Mouse (Mus musculus) left cerebral cortex, postnatal 36 days (tissue): Measurements from ENCODE around the gene Cyb5rl. TPM values are rescaled to one million over a fixed set of nuclear protein-coding genes. Genes with fewer than 3 reads are reported as not detected.
"Not testable (repeated sequence)": the region's sequence is repeated elsewhere in the genome, so short reads cannot be mapped to it uniquely, and the experiment has no call there.

Experiments used
- DNase-seq, 2 experiments: peaks; one replicate each; pipeline ENCODE4 v3.0.0; 2021 to 2022; ENCODE audit warnings: low spot score in 2 of 2, mixed read lengths in 1 of 2
- intact Hi-C: fragments of 180-260 bp; cut with DNase I; formaldehyde crosslinking; loops from one replicate; pipeline ENCODE4 v1.15.1; 2025
- total RNA-seq, 2 experiments: library from RNA; stranded (reverse); gene quantifications; 2 replicates each; pipeline ENCODE4 v1.2.3; 2021

Gene Cyb5rl
- total RNA-seq, 2 experiments from 2014 or later = 4.7 to 7.4 TPM

GRCm38 (mm10) chr4:107098791-107099525 is 32.2 kb downstream of the Cyb5rl start:
- no peak for DNase-seq
- intact Hi-C loops = no loop called here

DNA sequence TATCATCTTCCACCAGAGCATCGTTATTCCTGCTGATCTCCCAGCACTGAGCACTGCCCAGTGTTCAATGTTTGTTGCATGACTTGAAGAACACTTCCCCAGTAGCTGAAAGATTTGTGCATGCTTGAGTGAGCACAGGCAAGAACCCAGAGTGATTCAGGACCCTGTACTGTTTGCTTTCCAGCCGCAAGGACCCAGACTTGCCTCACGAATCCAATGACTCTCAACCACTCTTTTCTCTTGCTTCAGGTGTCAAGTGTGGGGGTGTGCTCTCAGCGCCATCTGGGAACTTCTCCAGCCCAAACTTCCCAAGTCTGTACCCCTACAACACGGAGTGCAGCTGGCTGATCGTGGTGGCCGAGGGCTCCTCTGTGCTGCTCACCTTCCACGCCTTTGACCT is 35.4 kb downstream of the Cyb5rl start:
- intact Hi-C loops = no loop called here

GRCm38 (mm10) chr4:107106777-107107176 is 40.0 kb downstream of the Cyb5rl start:
- no peak for DNase-seq
- intact Hi-C loops = no loop called here

More for the DNA sequence above, 35.4 kb downstream of the Cyb5rl start:
- no peak for DNase-seq

GRCm38 (mm10) chr4:107108291-107108731 is 41.5 kb downstream of the Cyb5rl start:
- DNase-seq = peak in 1 of 2 experiments; percentile 20

DNA sequence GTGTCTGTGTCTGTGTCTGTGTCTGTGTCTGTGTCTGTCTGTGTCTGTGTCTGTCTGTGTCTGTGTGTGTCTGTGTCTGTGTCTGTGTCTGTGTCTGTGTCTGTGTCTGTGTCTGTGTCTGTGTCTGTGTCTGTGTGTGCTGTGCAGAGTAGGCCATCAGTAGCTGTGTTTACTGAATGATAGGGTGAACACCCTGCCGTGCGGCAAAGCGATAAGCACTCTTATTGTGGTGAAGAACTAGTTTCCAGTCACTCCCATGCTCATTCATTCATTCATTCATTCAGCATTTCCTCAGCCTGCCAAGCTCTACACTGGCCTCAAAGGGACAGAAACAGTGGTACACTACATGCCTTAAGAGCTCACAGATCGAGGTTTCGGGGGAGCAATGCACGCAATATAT is 42.4 kb downstream of the Cyb5rl start:
- intact Hi-C loops, DNase-seq: not testable (repeated sequence)

More at GRCm38 (mm10) chr4:107108291-107108731, 41.5 kb downstream of the Cyb5rl start:
- intact Hi-C loops = no loop called here

DNA sequence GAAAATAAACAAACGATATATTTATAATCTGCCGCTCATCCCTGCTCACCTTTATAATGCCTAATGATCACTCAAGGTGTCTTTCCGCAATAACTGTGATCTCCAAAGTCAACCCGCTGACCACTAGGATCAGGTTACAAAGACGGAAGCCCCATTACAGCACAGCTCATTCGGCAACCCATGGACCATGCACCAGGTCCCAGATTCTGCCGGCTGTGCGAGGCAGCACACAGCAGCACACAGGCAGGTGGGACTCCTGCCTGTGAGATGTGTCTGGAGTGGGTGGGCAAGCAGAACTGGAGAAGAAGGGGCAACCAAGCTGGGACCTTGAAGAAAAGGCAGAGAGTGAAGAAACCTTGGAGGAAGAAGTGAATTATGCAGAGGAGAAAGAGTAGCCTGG is 47.5 kb downstream of the Cyb5rl start:
- intact Hi-C loops = no loop called here
- no peak for DNase-seq

- intact Hi-C loops = no loop called here
Measured at GRCm38 (mm10) chr4:107117741-107118385, 51.1 kb downstream of the Cyb5rl start.

GRCm38 (mm10) chr4:107119056-107119455 is 52.3 kb downstream of the Cyb5rl start:
- intact Hi-C loops = no loop called here

More at GRCm38 (mm10) chr4:107117741-107118385, 51.1 kb downstream of the Cyb5rl start:
- DNase-seq = no peak

GRCm38 (mm10) chr4:107120676-107121075 is 53.9 kb downstream of the Cyb5rl start:
- intact Hi-C loops = no loop called here
- DNase-seq = no peak

More at GRCm38 (mm10) chr4:107119056-107119455, 52.3 kb downstream of the Cyb5rl start:
- DNase-seq = no peak

DNA sequence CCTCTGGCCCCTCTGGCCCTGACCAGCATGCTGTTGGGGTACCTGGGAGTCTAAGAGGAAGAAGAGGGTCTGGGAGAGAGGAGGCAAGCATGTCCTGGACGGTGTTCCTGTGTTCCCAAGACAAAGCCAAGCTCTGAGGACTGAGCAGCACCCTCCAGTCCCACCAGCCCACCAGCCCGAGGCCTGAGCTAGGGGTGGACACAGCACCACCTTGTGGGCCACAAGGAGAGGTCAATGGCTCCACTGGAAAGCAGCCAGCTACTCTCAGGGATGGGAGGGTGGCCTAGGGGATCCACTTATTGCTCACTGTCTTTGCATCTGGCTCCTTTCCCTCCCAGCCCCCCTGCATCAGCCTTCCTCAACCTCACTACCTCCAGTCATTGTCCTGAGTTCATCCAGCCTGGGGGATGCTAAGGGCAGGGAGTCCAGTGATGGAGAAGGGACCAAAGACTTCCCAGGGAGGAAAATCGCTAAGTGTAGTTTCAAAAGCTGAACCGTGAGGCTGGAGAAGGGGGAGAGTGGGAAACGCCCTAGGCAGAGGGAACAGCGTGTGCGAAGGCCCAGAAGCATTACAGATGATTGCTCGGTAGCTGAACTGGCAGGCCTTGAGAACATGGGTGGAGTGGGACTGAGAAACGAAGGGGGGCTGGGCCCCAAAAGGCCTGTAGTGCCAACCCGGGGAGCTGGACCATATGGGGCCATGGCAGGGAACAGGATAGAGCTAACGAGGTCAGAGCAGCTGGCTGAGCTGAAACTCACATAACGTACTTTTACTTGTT is 54.6 kb downstream of the Cyb5rl start:
- no peak for DNase-seq
- intact Hi-C loops = no loop called here

GRCm38 (mm10) chr4:107124376-107124775 is 57.6 kb downstream of the Cyb5rl start:
- intact Hi-C loops = no loop called here
- DNase-seq = peak in 1 of 2 experiments; percentile 19

DNA sequence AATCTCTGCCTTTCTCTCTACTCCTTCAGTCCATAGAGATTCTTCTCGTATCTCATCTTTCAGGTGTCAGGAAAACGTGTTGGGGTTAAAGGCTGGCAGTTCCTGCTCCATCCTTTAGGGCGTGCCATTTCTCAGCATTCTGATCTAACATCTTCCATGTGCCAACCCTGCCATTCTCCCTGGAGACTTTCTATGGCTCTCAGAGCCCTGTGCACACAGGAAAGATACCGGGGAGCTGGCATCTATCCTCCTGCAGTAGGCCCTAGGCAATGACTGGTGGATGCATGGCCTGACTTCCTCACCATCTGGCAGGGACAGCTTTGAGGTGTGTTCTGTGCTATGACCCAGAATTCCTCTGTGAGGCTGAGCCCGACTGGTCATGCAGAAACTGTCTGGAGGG is 58.3 kb downstream of the Cyb5rl start:
- intact Hi-C loops = no loop called here
- DNase-seq = no peak

DNA sequence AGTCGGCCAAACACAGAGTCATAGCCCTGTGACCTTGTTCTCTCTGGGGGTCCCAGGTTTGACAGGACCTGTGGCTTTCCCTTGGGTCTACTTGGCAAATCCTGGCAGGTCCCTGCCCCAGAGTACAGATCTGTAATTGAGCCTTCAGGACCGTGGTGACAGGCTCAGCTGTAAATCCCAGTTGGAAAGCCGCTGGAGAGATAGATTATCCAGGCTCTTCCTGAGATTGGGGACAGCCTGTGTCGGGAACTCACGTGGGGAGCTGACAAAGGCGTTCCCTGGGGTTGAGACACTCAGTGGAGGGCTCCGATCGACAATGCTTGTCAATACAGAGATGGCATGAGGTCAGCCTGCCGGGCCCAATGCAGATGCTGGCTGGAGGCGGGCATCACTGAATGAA is 59.6 kb downstream of the Cyb5rl start:
- intact Hi-C loops = no loop called here
- DNase-seq = no peak

GRCm38 (mm10) chr4:107126891-107127524 is 60.2 kb downstream of the Cyb5rl start:
- DNase-seq = no peak

DNA sequence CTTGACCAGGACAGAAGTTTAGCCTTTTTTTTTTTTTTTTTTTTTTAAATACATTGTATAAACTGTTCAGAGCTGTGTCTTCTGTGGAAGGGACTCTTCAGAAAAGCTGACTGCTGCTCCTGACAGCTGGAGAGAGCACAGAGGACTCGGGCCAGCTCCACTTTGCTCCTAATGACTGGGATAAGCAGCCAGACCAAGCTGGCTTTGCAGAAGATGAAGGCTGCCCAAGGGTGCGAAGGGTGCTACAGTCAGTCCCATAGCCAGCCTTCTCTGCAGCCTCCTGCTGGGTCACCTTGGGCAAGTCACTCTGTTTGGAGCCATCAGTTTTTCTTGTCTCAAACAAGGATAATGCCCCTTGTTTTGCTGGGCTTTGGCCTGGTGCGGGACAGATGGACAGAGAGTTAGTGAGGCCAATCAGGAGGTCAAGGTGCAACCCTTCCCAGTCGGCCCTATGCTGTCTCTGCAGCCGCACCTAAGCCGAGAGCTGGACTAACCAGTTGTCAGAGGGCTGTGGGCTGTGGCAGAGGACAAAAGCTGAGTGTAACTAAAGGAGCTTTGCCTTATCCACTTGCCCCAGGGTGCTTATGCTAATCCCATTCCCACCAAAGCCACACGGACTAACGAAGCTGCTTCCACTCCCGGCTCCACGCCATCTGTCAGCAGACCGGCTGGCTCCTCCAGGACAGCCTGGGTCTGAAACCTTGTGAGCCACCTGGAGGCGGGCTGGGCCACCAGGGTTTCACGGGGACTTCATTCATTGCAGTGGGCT is 61.3 kb downstream of the Cyb5rl start:
- intact Hi-C loops = no loop called here
- no peak for DNase-seq

More at GRCm38 (mm10) chr4:107126891-107127524, 60.2 kb downstream of the Cyb5rl start:
- intact Hi-C loops = no loop called here

DNA sequence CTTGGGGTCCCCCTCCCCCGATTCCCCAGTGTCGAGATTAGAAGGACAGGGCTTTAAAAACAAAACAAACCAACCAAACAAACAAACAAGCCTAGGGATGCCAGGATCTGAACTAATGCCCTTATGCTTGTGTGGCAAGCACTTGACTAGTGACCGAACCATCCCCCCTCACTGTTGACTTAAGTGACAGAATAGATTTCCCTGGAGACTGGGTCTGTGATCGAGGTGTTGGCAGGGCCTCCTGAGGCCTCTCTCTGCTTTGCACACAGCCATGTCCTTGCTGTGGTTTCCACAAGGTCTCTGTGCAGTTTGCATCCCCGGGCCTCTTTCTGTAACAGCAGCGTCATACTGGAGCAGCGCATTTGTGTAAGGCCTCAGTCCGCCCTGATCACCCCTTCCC is 62.6 kb downstream of the Cyb5rl start:
- no peak for DNase-seq
- intact Hi-C loops = no loop called here

- DNase-seq = no peak
- intact Hi-C loops = no loop called here
Measured at GRCm38 (mm10) chr4:107130534-107130933, 63.7 kb downstream of the Cyb5rl start.

GRCm38 (mm10) chr4:107134891-107135290 is 68.1 kb downstream of the Cyb5rl start:
- intact Hi-C loops = no loop called here
- no peak for DNase-seq

DNA sequence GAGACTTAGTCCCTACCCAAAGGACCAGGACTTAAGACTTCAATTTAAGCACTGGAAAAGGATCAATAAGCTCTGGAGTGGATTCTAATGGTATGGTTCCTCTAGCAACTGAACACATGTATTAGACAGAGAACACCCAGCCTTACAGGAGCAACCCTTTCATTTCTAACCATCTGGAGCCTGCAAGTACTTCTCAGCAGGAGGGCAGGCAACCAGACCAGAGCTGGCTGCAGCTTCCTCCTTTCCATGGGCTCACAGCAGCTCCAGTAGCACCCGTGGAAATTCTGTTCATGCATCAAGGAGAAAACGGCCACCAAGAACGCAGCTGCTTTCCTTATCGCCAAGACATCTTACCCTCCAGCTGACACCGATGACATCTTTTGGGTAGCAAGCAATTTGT is 68.9 kb downstream of the Cyb5rl start:
- no peak for DNase-seq
- intact Hi-C loops = no loop called here
